Mouse (Mus musculus): ENCODE measurements at regions not wholly inside any gene's neighbourhood (a gene's known extent, or its start where the extent isn't known, plus 50 kb on each side); places are given as distances from the start of the nearest gene placed in this dataset.

GRCm38 (mm10) chr1:169347692-169348091 is 183.6 kb downstream of the Nuf2 start:
- TF ChIP-seq POLR2A (IDR thresholded peaks at IDR 0.05; ENCODE audit: extremely low read depth, insufficient read depth, low read length) = no peak
- no peak for TF ChIP-seq CTCF (IDR thresholded peaks at IDR 0.05; ENCODE audit: low read depth, low read length)

Measured in liver, adult 2 months (tissue).